22 mouse cellular contexts compared by ENCODE assay signal in the genomic region with DNA sequence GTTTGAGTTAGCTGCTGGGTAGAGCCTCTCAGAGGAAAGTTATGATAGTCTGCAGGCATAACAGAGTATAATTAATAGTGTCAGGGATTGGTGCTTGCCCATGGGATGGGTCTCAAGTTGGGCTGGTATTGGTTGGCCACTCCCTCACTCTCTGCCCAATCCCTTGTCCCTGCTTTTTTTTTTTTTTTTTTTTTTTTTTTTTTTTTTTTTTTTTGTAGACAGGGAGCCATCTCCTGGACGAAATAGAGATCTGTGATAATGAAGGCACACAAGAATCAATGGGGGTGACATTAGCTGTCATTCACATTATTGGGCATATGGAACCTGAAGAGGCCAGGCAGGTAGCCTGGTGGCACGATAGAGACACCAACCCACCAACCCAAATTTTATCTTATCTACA.
"Had no signal": no experiment of that assay in that cellular context is flagged by ENCODE, and none has a peak within 500 bp of the region (broad histone marks: within the 10 kb centered on the region; RNA-seq: fewer than 3 reads in every experiment).

No protein-coding gene starts in this region.

- H3K36me3 ChIP-seq: limb, embryonic 10.5 days; limb, embryonic 13.5 days; midbrain, embryonic 12.5 days; midbrain, embryonic 15.5 days; neural tube, embryonic 12.5 days; neural tube, embryonic 15.5 days; stomach, embryonic 15.5 days had no signal

- H3K4me3 ChIP-seq: limb, embryonic 10.5 days; limb, embryonic 13.5 days; megakaryocyte, embryonic 14.5 days; midbrain, embryonic 12.5 days; midbrain, embryonic 15.5 days; neural tube, embryonic 12.5 days; neural tube, embryonic 15.5 days; stomach, embryonic 15.5 days had no signal

- H3K4me2 ChIP-seq: limb, embryonic 13.5 days; lung, embryonic 14.5 days; midbrain, embryonic 12.5 days; midbrain, embryonic 15.5 days; neural tube, embryonic 12.5 days; neural tube, embryonic 15.5 days; stomach, embryonic 15.5 days had no signal

- H3K9ac ChIP-seq: limb, embryonic 13.5 days; liver, embryonic 14.5 days; liver, postnatal 0 days; lung, embryonic 14.5 days; midbrain, embryonic 12.5 days; midbrain, embryonic 15.5 days; neural tube, embryonic 12.5 days; neural tube, embryonic 15.5 days; stomach, embryonic 15.5 days had no signal

- DNase-seq: kidney, adult 18-20 months; kidney, postnatal 36 days; liver; liver, postnatal 0 days; lung, embryonic 14.5 days; right cerebral cortex, adult 18-20 months; right cerebral cortex, postnatal 14 days; spleen, adult 18-20 months; thymus, postnatal 25 days had no signal

- ATAC-seq: intestine, embryonic 16.5 days; liver, postnatal 0 days; lung, postnatal 0 days; midbrain, embryonic 15.5 days had no signal

- H3K4me1 ChIP-seq: limb, embryonic 10.5 days; limb, embryonic 13.5 days; neural tube, embryonic 12.5 days; neural tube, embryonic 15.5 days; stomach, embryonic 15.5 days had no signal

- H3K9me3 ChIP-seq: limb, embryonic 10.5 days; limb, embryonic 13.5 days; midbrain, embryonic 12.5 days; midbrain, embryonic 15.5 days; neural tube, embryonic 12.5 days; neural tube, embryonic 15.5 days; stomach, embryonic 15.5 days had no signal

- H3K27me3 ChIP-seq: limb, embryonic 13.5 days; midbrain, embryonic 12.5 days; midbrain, embryonic 15.5 days; neural tube, embryonic 12.5 days; neural tube, embryonic 15.5 days; stomach, embryonic 15.5 days had no signal

- H3K27ac ChIP-seq: kidney, postnatal 0 days; limb, embryonic 10.5 days; limb, embryonic 13.5 days; liver, embryonic 14.5 days; macrophage; midbrain, embryonic 12.5 days; midbrain, embryonic 15.5 days; neural tube, embryonic 12.5 days; neural tube, embryonic 15.5 days; stomach, embryonic 15.5 days had no signal
